Comparison of ENCODE assay signal across 9 mouse cellular contexts in genomic region chr5:29036636-29037035, GRCm38 (mm10).
A peak's percentile ranks its signal among the peaks of the same experiment; 100 is the strongest.
DNase-seq lines count a peak whose midpoint lies in the region; ATAC-seq and TF ChIP-seq lines count a peak whose summit lies in the region.
"Had no signal": no experiment of that assay in that cellular context is flagged by ENCODE, and none has a peak within 500 bp of the region (broad histone marks: within the 10 kb centered on the region; RNA-seq: fewer than 3 reads in every experiment).

No protein-coding gene starts in this region.

- H3K4me3 ChIP-seq in heart, adult 2 months = no peak overlapping the region
- H3K4me3 ChIP-seq in limb, embryonic 14.5 days (replicated peaks; ENCODE audit: low read length) = no peak overlapping the region
- H3K4me3 ChIP-seq in forebrain, embryonic 13.5 days = no peak overlapping the region
- H3K4me3 ChIP-seq: heart, embryonic 13.5 days had no signal

- peak in 1 of 2 experiments; percentile 21 for DNase-seq in heart, adult 2 months
- no peak for DNase-seq in heart, adult 11 months
- DNase-seq in 416B (ENCODE audit: low read depth) = peak; percentile 15
- peak; percentile 80 for DNase-seq in brain, adult 2 months (ENCODE audit: low read depth, low spot score)
- DNase-seq in kidney, postnatal 10 days = peak; percentile 51
- DNase-seq in limb, embryonic 14.5 days (ENCODE audit: low spot score) = peak; percentile 46
- peak; percentile 40 to 43 for DNase-seq in urinary bladder, postnatal 36 days (ENCODE audit: low spot score in 2 of 2)

- H3K27ac ChIP-seq in heart, adult 2 months = no peak overlapping the region
- no peak overlapping the region for H3K27ac ChIP-seq in limb, embryonic 14.5 days (replicated peaks; ENCODE audit: low read depth, low read length)
- H3K27ac ChIP-seq in forebrain, embryonic 13.5 days = no peak overlapping the region
- H3K27ac ChIP-seq: heart, embryonic 13.5 days had no signal

- H3K36me3 ChIP-seq in heart, adult 2 months (ENCODE audit: control insufficient read depth, insufficient read depth, low read length) = no peaks in the 10 kb centered on the region
- H3K36me3 ChIP-seq in limb, embryonic 14.5 days (ENCODE audit: control insufficient read depth, insufficient read depth, low read length) = no peaks in the 10 kb centered on the region
- no peaks in the 10 kb centered on the region for H3K36me3 ChIP-seq in forebrain, embryonic 13.5 days (ENCODE audit: poor library complexity, severe bottlenecking)
- H3K36me3 ChIP-seq: heart, embryonic 13.5 days had no signal

- no peak for TF ChIP-seq POLR2A in heart, adult 2 months (IDR thresholded peaks at IDR 0.05; ENCODE audit: insufficient read depth, low read depth, low read length)
- TF ChIP-seq POLR2A in limb, embryonic 14.5 days (IDR thresholded peaks at IDR 0.05; ENCODE audit: borderline replicate concordance, extremely low read depth, insufficient read depth, insufficient read length) = no peak

- H3K79me2 ChIP-seq in heart, adult 2 months (replicated peaks; ENCODE audit: control insufficient read depth, insufficient read depth, low read length) = no peaks in the 10 kb centered on the region

- 63% methylated on average over 20 of the region's 20 CpGs for WGBS in heart, adult 2 months
- WGBS in limb, embryonic 14.5 days = 63% methylated on average over 20 of the region's 20 CpGs
- WGBS in forebrain, embryonic 13.5 days = 75% methylated on average over 20 of the region's 20 CpGs

- H3K4me1 ChIP-seq in heart, adult 2 months (ENCODE audit: control insufficient read depth, insufficient read depth, low read length) = no peaks in the 10 kb centered on the region
- no peaks in the 10 kb centered on the region for H3K4me1 ChIP-seq in limb, embryonic 14.5 days (ENCODE audit: control insufficient read depth, insufficient read depth, low read length)
- H3K4me1 ChIP-seq in forebrain, embryonic 13.5 days = no peaks in the 10 kb centered on the region

- no peaks in the 10 kb centered on the region for H3K9me3 ChIP-seq in limb, embryonic 14.5 days (ENCODE audit: control insufficient read depth, low read length)
- no peaks in the 10 kb centered on the region for H3K9me3 ChIP-seq in forebrain, embryonic 13.5 days (replicated peaks)
- H3K9me3 ChIP-seq: heart, embryonic 13.5 days had no signal

- no peaks in the 10 kb centered on the region for H3K27me3 ChIP-seq in heart, adult 2 months (ENCODE audit: control insufficient read depth, insufficient read depth, low read length)
- H3K27me3 ChIP-seq in limb, embryonic 14.5 days (ENCODE audit: control insufficient read depth, insufficient read depth, low read length) = no peaks in the 10 kb centered on the region
- no peaks in the 10 kb centered on the region for H3K27me3 ChIP-seq in forebrain, embryonic 13.5 days
- H3K27me3 ChIP-seq: heart, embryonic 13.5 days had no signal

- ATAC-seq in limb, embryonic 14.5 days (ENCODE audit: low FRiP score, low read depth) = no peak
- ATAC-seq in forebrain, embryonic 13.5 days = no peak

- peak; percentile 51 for TF ChIP-seq CTCF in heart, adult 2 months (IDR thresholded peaks at IDR 0.05)

- intact Hi-C loops in heart, adult 2 months (cut with DNase I) = loop anchor here (5.0 kb wide), 2 partner anchors 569 to 584 kb away; partner anchors contain the start of gene Shh

- no peak for TF ChIP-seq EP300 in heart, adult 2 months (IDR thresholded peaks at IDR 0.05; ENCODE audit: insufficient read depth, low read depth, low read length)

- H3K4me2 ChIP-seq in limb, embryonic 14.5 days (replicated peaks; ENCODE audit: low read depth, low read length, severe bottlenecking) = no peak overlapping the region
- no peak overlapping the region for H3K4me2 ChIP-seq in forebrain, embryonic 13.5 days
- H3K4me2 ChIP-seq: heart, embryonic 13.5 days had no signal

- no peak overlapping the region for H3K9ac ChIP-seq in heart, adult 2 months (ENCODE audit: low read depth, low read length)
- H3K9ac ChIP-seq in limb, embryonic 14.5 days (ENCODE audit: low read depth, low read length, severe bottlenecking) = no peak overlapping the region
- H3K9ac ChIP-seq in forebrain, embryonic 13.5 days = no peak overlapping the region
- H3K9ac ChIP-seq: heart, embryonic 13.5 days had no signal
